Mouse (Mus musculus) regulatory T cell (primary cell): ENCODE measurements around the gene Card6.

Experiments used
- in situ Hi-C: fragments of 300-600 bp; cut with MboI, MseI; formaldehyde crosslinking; loops from one replicate; pipeline ENCODE4 v1.15.1; 2025; ENCODE audit warnings: high pct_unique_total_duplicates

Gene Card6

GRCm38 (mm10) chr15:5088850-5089608 lies 19.3 kb downstream of the Card6 start:
- in situ Hi-C loops, result loop anchor here (10.0 kb wide), 1 partner anchor 1114 kb away; the partner anchor contains the start of gene Fbxo4

GRCm38 (mm10) chr15:5086162-5086561 lies 22.2 kb downstream of the Card6 start:
- in situ Hi-C loops, result loop anchor here (10.0 kb wide), 1 partner anchor 1111 kb away; the partner anchor contains the start of gene Fbxo4

- in situ Hi-C loops, result loop anchor here (10.0 kb wide), 1 partner anchor 1106 kb away; the partner anchor contains the start of gene Fbxo4
These were observed 27.1 kb downstream of the Card6 start for GRCm38 (mm10) chr15:5081235-5081634.

- in situ Hi-C loops, result no loop called here
These were observed 39.4 kb downstream of the Card6 start for GRCm38 (mm10) chr15:5068801-5069518.

- in situ Hi-C loops, result no loop called here
These were observed 44.7 kb downstream of the Card6 start, which contains the start of gene C7 for GRCm38 (mm10) chr15:5063635-5064034. Gene C7, minus strand, starts transcription at chr15:5063740.
